Mouse (Mus musculus): ENCODE measurements around the gene Lcmt2.

DNA sequence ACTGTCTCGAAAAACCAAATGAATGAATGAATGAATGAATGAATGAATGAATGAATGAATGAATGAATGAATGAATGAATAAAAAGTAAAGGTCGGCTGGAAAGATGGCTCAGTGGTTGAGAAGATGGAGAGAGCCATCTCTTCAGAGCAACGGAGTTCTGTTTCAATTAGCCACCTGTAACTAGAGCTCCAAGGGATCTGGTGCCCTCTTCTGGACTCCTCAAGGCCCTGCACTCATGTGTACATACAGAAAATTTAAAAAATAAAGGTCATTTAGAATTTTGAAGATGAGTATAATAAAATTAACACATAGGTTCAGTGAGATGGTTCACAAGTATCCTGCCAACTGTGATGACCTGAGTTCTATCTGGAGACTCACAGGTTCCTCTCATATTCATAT is 12.6 kb upstream of the Lcmt2 start:
- TF ChIP-seq CTCF (IDR thresholded peaks at IDR 0.05; ENCODE audit: low read depth) (peak; percentile 57), EP300 (IDR thresholded peaks at IDR 0.05; ENCODE audit: low read depth) (no peak)
